Mouse (Mus musculus) regulatory T cell (primary cell): ENCODE data around the gene Spa17.

Source experiments
- in situ Hi-C: fragments of 300-600 bp; cut with MboI, MseI; formaldehyde crosslinking; loops from one replicate; pipeline ENCODE4 v1.15.1; 2025; ENCODE audit warnings: high pct_unique_total_duplicates

Gene Spa17

DNA sequence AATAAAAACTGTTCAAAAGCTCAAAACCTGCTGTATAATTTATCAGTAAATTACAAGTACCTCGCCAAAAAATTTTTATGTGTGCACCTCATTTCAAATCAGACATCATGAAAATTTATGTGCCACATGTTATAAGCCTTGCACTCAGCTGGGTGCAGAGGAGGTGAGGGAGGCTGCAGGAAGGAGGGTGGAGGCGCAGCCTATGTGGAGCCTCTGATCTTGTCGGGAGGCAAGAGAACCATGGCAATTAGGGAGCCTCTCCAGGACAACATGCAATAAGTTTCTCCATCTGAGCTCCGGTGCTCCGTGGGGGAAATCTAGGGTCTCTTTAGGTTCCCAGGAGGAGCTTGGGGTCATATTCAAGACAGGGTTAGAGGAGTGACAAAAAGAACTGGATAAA lies 46.1 kb downstream of the Spa17 start:
- in situ Hi-C loops, result no loop called here

DNA sequence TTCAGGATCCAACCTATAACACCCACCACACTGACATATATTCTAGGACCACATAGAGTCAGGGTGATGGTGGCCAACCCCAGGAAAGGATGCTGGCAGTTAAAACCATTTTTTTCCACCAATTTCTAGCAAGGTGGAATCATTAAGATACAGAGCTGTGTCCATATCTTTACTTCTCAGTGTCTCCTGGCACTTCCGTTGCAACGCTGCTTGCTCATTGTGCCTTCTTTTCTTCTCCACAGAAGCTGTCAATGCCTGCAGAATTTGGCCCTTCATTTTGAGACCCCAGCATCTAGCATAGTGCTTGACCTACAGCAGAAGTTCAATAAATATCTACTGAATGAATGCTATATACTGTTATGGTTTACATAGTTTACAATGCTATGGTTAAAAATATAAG lies 46.5 kb downstream of the Spa17 start:
- in situ Hi-C loops, result no loop called here

DNA sequence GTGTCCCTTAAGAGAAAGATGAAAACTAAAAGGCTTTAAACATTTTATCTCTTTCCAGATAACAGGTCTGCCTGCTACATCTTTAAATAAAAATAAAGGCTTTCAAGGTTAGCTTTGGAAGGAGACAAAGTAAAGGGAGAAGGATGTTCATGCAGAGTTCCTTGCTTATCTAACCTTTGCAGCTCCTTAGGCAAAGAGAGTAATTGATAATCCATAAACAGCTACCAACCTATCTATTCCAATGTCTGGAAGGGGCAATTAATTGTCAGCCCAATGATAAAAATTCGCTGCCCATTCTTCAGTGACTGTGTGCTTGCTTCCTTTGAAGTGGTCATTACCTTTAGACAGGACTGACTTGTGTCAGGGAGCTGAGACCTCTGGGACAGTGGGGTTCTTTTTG lies 49.7 kb downstream of the Spa17 start:
- in situ Hi-C loops, result no loop called here

DNA sequence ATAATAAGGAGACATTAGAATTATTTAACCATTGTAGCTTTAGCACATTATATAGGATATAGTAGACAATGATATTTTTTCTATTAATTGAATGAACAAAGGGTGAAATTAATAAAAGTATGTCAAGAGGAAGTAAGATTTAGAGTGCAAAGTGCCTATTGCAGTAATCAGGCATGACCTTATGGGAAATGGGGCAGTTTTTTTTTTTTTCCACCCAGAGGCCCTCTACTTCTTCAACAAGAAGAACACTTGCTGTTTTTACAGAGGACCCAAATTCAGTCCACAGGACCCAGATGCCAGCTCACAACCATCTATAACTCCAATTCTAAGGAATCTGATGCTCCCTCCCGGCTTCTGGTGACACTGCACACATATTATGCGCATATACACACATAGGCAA lies 52.9 kb downstream of the Spa17 start:
- in situ Hi-C loops, result no loop called here

DNA sequence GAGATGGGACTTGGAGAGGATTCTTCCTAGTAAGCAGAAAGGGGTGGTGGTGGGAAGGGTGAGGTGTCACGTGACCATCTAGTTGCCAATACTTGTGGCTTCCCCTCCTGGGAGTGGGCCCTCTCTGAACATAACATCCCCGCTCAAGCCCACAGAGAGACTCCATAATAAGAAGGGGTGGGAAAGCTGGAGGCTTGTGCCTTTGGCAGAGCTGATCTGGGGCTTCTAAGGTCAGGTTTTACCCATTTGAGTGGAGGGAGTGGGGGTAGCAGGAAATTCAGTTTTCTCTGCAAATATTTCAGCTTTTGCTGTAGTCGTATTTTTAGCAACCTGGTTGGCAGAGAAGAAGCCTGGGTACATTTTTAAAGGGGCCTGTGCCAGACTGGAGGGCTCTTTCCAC lies 57.2 kb downstream of the Spa17 start:
- in situ Hi-C loops, result no loop called here

DNA sequence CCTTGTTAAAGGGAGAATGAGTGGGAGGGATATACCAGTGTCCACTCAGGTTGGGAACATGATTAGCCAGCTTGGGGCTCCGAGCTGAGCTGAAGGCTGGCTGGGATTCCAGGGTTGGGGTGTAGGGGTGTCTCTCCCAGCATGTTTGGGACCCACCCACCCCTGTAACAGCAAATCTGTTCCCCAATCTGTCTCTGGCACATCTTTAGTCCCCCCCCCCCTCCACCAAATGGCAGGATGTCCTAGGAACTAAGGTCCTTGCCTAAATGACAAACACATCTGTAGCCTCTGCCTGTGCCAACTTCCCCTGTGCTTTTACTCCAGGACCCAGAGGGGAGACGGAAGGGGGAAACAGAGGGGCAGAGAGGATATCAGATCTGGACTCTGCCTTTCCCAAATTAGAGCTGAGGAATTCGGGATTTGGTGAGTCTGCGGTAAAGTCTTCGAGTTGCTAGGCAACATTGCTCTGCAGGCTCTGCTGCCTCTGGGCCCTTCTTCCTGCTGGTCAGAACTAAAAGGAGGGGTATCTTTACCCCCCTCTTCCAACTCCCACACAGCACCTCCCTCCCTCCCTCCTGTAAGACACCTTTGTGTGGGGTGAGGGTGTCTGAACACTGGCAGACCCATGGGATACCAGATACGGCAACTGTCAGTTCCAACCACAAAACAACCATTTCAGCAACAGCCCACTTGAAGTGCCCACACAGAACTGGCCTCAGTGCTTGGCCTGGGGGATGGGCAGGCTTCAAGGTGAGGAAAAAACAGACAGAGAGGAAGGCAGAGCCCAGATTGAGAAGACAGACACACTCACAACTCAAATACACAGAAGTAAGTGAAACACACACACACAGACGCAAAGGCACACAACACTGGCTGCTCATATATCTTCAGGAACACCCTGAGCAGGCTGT lies 58.4 kb downstream of the Spa17 start, which contains the start of gene Siae:
TSS of gene Siae (plus strand) at position 861 of the 911 bp plus-strand sequence.
- in situ Hi-C loops, result no loop called here

DNA sequence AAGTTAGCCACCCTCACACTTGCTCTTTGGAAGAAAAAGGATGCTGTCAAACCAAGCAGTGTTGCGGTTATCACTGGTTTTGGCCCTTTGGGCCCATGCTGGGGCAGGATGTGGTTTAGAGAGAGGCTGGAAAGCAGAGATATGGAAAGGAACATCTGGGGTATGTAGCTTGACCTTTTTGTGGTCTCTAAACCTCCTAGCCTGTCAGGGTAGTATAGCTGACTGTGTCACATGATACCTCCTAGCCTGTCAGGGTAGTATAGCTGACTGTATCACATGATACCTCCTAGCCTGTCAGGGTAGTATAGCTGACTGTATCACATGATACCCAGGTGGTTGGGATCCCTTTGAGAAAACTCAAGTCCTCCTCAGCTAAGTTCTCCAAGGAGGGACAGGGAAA lies 59.2 kb downstream of the Spa17 start:
- in situ Hi-C loops, result no loop called here
